Mouse (Mus musculus) heart, postnatal 36 days (tissue): ENCODE data around the gene Cst13. TPM values are rescaled to one million over a fixed set of nuclear protein-coding genes. Genes with fewer than 3 reads are reported as not detected.

Source experiments
- DNase-seq, 2 experiments: peaks; one replicate each; pipeline ENCODE4 v3.0.0; 2021 to 2022
- intact Hi-C: fragments of 180-260 bp; cut with DNase I; formaldehyde crosslinking; loops from one replicate; pipeline ENCODE4 v1.15.1; 2025
- total RNA-seq, 2 experiments: library from RNA; stranded (reverse); gene quantifications; 2 replicates each; pipeline ENCODE4 v1.2.3; 2021

Gene Cst13
- total RNA-seq, 2 experiments from 2014 or later, result not detected

DNA sequence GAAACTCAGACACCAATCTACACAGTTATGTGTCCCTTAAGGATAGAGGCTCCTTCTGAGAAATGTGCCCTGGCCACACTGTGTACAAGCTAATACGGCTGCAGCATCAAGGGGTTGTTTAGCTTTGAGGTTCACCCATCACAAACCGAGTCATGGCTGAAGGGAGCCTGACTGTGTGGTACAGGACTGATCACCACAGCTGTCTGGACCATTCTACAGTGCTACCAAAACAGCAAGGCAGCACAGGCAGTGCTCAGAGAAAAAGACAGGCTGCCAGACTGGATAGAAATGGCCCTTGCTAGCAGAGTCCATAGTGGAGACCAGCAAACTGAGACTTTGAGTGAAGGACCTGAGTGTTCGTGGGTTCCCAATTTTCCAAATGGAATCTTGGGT lies 54.3 kb downstream of the Cst13 start:
- intact Hi-C loops, result loop anchor here (2.0 to 10.0 kb wide), 4 partner anchors 17 to 1859 kb away; partner anchors contain the start of gene Xrn2

DNA sequence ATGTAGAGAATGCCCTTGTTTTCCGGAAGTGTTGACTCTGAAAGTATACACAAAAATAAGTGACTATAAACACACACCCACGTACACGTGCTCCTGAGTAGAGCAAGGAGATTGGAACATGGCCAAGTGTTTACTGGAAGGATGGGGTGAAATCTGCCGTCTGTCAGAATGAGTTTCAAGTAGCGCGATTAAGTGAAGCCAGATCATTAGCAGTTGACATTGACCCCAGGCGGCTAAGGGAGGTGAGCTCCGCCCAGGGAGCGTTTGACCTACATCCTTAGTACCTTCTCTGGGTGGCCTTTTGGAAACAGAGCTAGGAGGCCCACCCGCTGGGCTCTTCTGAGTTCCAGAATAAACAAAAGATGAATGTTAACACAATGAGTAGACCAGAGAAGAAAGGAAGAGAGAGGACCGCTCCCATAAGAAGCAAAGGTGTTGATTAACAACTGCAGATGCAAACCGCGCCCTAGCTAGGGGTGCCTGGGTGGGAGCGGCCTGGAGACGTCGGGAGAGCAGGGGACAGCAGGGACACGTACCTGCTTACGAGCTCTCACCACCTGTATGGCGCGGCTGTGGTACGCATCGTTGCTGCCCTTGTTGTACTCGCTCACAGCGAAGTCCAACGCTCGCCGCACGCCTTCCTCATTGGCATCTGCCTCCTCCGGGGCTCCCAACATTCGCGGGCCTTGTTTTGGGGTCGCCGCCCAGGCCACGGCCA lies 54.9 kb downstream of the Cst13 start:
- no peak for DNase-seq
- intact Hi-C loops, result loop anchor here (2.0 to 10.0 kb wide), 4 partner anchors 16 to 1860 kb away; partner anchors contain the start of gene Xrn2

More for the DNA sequence above, 54.3 kb downstream of the Cst13 start:
- no peak for DNase-seq

DNA sequence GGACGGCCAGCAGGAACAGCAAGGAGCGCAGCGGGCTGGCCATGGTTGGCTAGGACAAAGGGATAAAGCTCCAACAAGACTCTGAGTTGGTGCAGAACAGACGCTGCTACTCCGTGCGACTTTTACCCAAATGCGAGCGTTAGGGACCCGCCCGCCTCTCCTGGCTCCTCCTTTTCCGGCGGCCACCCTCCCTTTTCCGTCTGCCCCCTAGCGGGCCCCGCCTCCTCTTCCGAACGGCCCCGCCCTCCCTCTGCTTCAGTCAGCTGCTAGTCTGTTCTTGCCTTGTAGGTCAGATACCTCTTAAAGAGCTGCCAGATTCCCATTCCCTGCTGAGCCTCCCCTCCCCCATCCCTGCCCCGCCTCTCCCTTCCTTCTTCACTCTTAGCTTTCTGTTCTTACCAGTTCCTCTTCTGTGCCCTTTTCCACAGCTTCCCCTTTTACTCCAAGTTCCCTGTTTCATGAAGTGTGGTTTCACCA lies 55.5 kb downstream of the Cst13 start, which contains the start of gene Cst3:
Gene Cst3 (minus strand): TSS at position 358 of the 477 bp plus-strand sequence.
- intact Hi-C loops, result loop anchor here (2.0 to 10.0 kb wide), 4 partner anchors 15 to 1861 kb away; partner anchors contain the start of gene Xrn2
- DNase-seq, result peak; percentile 94 to 95

DNA sequence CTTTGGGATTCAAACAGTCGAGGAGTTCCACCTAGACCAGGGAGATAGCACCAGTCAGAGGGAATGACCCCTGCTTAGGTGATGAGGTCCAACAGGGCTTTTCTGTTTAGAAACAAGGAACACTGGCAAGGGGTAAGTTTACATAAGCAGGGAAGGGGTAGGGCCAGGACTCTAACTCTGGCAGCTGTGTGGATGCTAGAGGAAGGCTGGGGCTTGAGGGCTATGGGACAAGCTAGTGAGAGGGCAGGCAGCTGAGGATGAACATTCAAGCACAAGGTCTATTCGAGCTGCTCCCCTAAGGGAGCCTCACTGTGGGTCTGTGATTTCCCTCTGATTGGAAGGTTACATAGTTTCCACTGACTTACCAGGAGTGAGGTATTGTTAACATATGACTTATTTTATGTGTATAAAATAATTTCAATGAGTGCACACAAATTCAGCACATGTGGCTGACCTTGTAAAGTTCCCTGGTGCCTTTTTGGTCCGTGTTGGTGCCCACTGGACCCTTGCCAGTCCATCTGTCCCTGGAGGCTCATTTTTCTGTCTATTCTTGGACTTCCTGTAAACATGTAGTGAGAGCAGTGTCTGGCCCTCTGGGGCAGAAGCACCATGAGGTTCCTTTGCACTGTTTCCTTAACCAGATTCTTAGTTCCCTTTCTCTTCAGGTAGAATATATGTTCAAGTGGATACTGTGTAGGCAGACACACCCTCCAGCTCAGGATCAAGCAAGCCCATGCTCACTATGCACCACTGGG lies 57.3 kb downstream of the Cst13 start:
- peak; percentile 66 to 68 for DNase-seq
- intact Hi-C loops, result loop anchor here (10.0 kb wide), 1 partner anchor 1862 kb away; the partner anchor contains the start of gene Xrn2

DNA sequence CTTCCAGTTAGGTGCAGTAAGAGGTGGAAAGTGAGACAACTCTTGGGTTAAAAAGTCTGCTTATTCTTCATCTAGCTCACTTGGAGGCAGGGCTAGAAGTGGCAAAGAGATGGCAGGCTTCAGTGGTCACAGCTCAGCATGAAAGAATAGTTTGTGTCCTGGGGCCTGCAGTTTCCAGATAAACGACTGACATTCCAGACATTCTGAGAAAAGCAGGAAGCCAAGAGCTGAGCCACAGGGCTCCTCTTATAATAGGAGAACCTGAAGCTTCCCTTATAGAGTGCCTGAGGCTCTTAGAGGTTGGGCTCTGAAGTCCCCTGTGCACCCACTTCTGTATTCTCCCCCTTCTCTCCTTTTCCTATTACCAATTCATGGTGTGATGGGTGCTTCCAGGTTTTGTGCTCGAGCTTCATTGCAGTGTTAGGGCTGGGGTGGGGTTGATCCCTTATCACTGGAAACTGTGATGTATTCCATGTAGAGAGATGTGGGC lies 58.8 kb downstream of the Cst13 start:
- DNase-seq, result no peak
- intact Hi-C loops, result loop anchor here (10.0 kb wide), 1 partner anchor 1864 kb away; the partner anchor contains the start of gene Xrn2

DNA sequence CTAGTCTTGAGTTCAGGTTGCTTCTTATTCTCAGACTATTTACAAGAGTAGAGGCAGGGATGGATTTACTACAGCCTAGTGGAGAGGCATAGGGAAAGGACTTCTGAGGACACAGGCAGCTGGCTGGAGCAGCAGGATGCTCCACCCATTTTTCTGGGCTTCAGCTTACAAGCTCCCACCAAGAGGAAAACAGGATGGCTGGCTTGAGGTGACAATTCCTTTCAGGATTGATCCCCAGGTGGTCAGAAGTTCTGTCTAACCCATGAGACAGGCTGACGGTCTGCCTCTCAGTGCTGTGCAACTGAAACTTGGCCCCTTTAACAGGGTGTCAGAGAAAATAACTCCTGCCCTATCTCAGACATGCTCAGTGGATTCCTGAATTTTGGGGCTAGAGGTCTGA lies 59.3 kb downstream of the Cst13 start:
- DNase-seq, result peak in 1 of 2 experiments; percentile 56
- intact Hi-C loops, result loop anchor here (10.0 kb wide), 1 partner anchor 1864 kb away; the partner anchor contains the start of gene Xrn2

Other genes starting within 250 kb of the Cst13 start
- 10 to 100 TPM in 1 of 2 experiments, 1 to 10 TPM in 1; 7.1 to 10.2 TPM for gene Nxt1, start 147.5 kb upstream of the Cst13 start, total RNA-seq
- gene Gzf1, start 139.1 kb upstream of the Cst13 start, total RNA-seq, result 10 to 100 TPM; 23.0 to 26.3 TPM
- 1 to 10 TPM; 1.1 to 1.2 TPM for gene Napb, start 87.6 kb upstream of the Cst13 start, total RNA-seq
- not detected for gene Cstl1, start 69.7 kb upstream of the Cst13 start, total RNA-seq
- not detected for gene Cst11, start 48.6 kb upstream of the Cst13 start, total RNA-seq
- gene 8030411F24Rik, start 38.1 kb upstream of the Cst13 start, total RNA-seq, result not detected
- gene Cst12, start 30.7 kb upstream of the Cst13 start, total RNA-seq, result not detected
- not detected for gene Cst8, start 21.3 kb upstream of the Cst13 start, total RNA-seq
- 1 to 10 TPM in 1 of 2 experiments, under 1 TPM in 1; 0.68 to 1.2 TPM for gene Cst9, start 15.1 kb downstream of the Cst13 start, total RNA-seq
- gene 9230104L09Rik, start 45.0 kb downstream of the Cst13 start, total RNA-seq, result under 1 TPM in 1 of 2 experiments, not detected in 1; 0.70 TPM
- 1,000 to 10,000 TPM; 1,014 to 1,057 TPM for gene Cst3, start 55.6 kb downstream of the Cst13 start, total RNA-seq
- gene Gm1330, start 183.2 kb downstream of the Cst13 start, total RNA-seq, result not detected
- not detected for gene Gm10750, start 197.2 kb downstream of the Cst13 start, total RNA-seq